Mouse (Mus musculus) ES-Bruce4 (cell line): ENCODE measurements around the gene Sparcl1. TPM values are rescaled to one million over a fixed set of nuclear protein-coding genes. Genes with fewer than 3 reads are reported as not detected.

Experiments
- H3K27ac ChIP-seq: 2 replicates; pipeline ENCODE4 v1.5.1; 2012; ENCODE audit warnings: low read length, inconsistent platforms; ENCODE audit not compliant: insufficient read depth
- H3K27me3 ChIP-seq: 2 replicates; pipeline ENCODE4 v1.6.1; 2012; ENCODE audit warnings: mild to moderate bottlenecking, low read length, inconsistent platforms; ENCODE audit not compliant: control insufficient read depth, poor library complexity, insufficient read depth, severe bottlenecking
- H3K36me3 ChIP-seq: 2 replicates; pipeline ENCODE4 v1.6.1; 2012; ENCODE audit warnings: inconsistent platforms, mild to moderate bottlenecking, low read length, moderate library complexity; ENCODE audit not compliant: control insufficient read depth, poor library complexity, insufficient read depth, severe bottlenecking
- H3K4me1 ChIP-seq: one replicate; pipeline ENCODE4 v1.8.1; 2011; ENCODE audit warnings: low read length; ENCODE audit not compliant: control insufficient read depth, insufficient read depth
- H3K4me3 ChIP-seq: 2 replicates; pipeline ENCODE4 v1.5.1; 2011; ENCODE audit warnings: low read depth, mild to moderate bottlenecking, low read length
- H3K9ac ChIP-seq: 2 replicates; pipeline ENCODE4 v1.6.1; 2012; ENCODE audit warnings: low read depth, mild to moderate bottlenecking, inconsistent platforms; ENCODE audit not compliant: poor library complexity, severe bottlenecking
- H3K9me3 ChIP-seq: replicated peaks from 2 replicates; pipeline ENCODE4 v1.6.1; 2012; ENCODE audit warnings: mild to moderate bottlenecking, low read length, inconsistent platforms; ENCODE audit not compliant: control insufficient read depth, poor library complexity, insufficient read depth, severe bottlenecking
- CTCF ChIP-seq: IDR thresholded peaks from one replicate; pipeline ENCODE4 v1.8.1; 2011; ENCODE audit warnings: low read depth, low read length
- EP300 ChIP-seq: IDR thresholded peaks from 2 replicates; pipeline ENCODE4 v1.6.1; 2011; ENCODE audit warnings: low read depth, low read length; ENCODE audit not compliant: insufficient read depth
- POLR2A ChIP-seq: IDR thresholded peaks from one replicate; pipeline ENCODE4 v1.8.1; 2011; ENCODE audit warnings: low read length; ENCODE audit not compliant: insufficient read depth
- polyA plus RNA-seq: library from polyadenylated mRNA; stranded (reverse); fragments of >200 nt; gene quantifications from 2 replicates; pipeline ENCODE4 v1.2.4, GENCODE M21; 2011; ENCODE audit warnings: low read depth; ENCODE audit not compliant: missing spikeins, insufficient read depth, insufficient read length

Gene Sparcl1
- polyA plus RNA-seq, 1 experiment = 0.40 TPM

DNA sequence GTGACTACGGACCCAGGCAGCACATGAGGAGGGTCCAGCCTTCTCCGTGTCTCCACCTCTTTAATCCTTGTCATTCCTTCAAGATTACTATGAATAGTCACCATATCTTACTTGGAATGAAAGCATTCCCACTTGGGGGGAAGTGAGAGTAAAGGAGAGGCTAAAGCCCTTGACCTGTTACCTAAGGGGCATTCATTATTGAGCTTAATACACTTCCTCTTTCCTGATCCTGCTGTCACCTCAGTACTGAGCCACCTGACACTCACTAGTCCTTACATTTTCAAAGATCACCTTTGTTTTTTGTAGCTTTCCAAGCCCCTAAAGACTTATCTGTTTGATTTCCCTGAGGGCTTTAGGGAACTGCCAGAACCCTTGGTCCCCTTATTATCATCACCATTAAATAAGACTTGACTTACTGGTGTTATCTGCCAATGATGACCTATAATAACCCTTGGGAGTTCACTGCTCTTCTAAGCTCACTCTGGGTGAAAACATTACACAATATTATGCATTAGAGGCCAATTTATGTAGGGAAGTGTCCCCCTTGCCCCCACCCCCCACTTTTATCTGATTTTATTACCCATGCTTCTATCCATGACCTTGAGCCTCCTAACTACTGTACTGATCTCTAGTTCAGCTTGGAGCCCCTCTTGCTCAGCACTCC lies 81.0 kb downstream of the Sparcl1 start:
- Histone ChIP-seq H3K4me1 (peaks cover 7% of the 10 kb centered on the region), H3K27me3 (no peaks in the 10 kb centered on the region), H3K36me3 (no peaks in the 10 kb centered on the region), H3K9ac (no peak overlapping the region), H3K27ac (no peak overlapping the region), H3K9me3 (no peaks in the 10 kb centered on the region), H3K4me3 (no peak overlapping the region)
- TF ChIP-seq POLR2A (no peak), CTCF (no peak), EP300 (no peak)

Other genes starting within 250 kb of the Sparcl1 start
- gene Klhl8, start 202.5 kb downstream of the Sparcl1 start, polyA plus RNA-seq = 18.6 and 20.2 TPM in 2 replicates
- not detected in 2 replicates for gene Hsd17b13, start 136.3 kb downstream of the Sparcl1 start, polyA plus RNA-seq
- gene Hsd17b11, start 91.8 kb downstream of the Sparcl1 start, polyA plus RNA-seq = 22.0 and 25.3 TPM in 2 replicates
- 32.0 and 34.2 TPM in 2 replicates for gene Nudt9, start 67.4 kb downstream of the Sparcl1 start, polyA plus RNA-seq
- gene Gm17660, start 36.1 kb downstream of the Sparcl1 start, polyA plus RNA-seq = not detected in 2 replicates
- not detected in 2 replicates for gene Dspp, start 57.0 kb upstream of the Sparcl1 start, polyA plus RNA-seq
- not detected in 2 replicates for gene Dmp1, start 88.9 kb upstream of the Sparcl1 start, polyA plus RNA-seq
- not detected in 2 replicates for gene Ibsp, start 185.4 kb upstream of the Sparcl1 start, polyA plus RNA-seq
- gene Mepe, start 211.6 kb upstream of the Sparcl1 start, polyA plus RNA-seq = not detected in 2 replicates